Mouse (Mus musculus): Measurements from ENCODE around the gene Fxyd5.

DNA sequence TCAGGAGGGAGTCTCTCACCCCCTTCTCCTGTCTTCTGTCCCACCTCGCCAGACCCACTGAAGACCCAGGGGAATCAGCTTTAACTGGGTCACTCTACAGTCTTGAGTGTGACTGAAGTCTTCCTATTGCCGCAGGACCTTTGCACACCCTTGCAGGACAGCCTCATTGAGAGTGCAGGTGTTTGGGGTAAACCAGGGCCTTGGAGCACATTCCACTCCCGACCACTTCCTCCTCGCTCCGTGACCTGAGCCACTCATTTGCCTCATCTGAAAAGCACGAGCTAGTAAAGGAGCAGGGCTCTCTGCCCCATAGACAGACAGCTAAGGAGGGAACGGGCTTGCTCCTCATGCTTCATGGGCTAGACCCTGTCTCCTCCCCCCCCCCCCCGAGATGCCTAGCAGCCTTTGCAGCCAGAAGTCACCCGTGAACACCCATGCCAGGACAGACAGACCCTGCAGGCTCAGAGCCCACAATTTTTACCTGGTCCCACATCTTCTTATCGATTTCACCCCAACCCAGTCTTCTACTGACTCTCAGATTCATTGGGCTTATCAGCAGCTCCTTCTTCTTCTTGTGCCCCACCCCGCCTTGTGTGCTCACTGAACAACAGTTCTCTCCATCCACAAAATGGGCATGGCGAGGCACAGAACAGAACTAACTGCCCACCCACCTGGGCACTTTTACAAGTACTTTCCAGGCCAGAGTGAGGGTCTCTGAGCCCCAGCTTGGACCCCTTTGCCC is 1.8 kb downstream of the Fxyd5 start:
- TF ChIP-seq CTCF (IDR thresholded peaks at IDR 0.05; ENCODE audit: borderline replicate concordance, extremely low read depth, insufficient read depth, insufficient read length) (no peak), POLR2A (IDR thresholded peaks at IDR 0.05; ENCODE audit: borderline replicate concordance, extremely low read depth, insufficient read depth, insufficient read length, poor library complexity, severe bottlenecking) (no peak)

Data from brain, embryonic 14.5 days (tissue).